Mouse (Mus musculus) limb, embryonic 11.5 days (tissue): ENCODE data around the gene Lipn. TPM values are rescaled to one million over a fixed set of nuclear protein-coding genes. Genes with fewer than 3 reads are reported as not detected.

ENCODE experiments used
- ATAC-seq: fragments of 200-750 bp; cut with Nextera tagmentation; 2 replicates; pipeline ENCODE4 v1.8.0; 2017; ENCODE audit warnings: low read depth; ENCODE audit not compliant: insufficient number of reproducible peaks, low FRiP score, low TSS enrichment
- DNase-seq: peaks from one replicate; pipeline ENCODE4 v3.0.0-alpha.2; 2015; ENCODE audit warnings: low spot score
- H3K27ac ChIP-seq: fragments of 300-500 bp; sonication (generic); replicated peaks from 2 replicates; pipeline ENCODE4 v1.5.1; 2014; ENCODE audit warnings: low read depth, mild to moderate bottlenecking, low read length
- H3K27me3 ChIP-seq: fragments of 300-500 bp; sonication (generic); 2 replicates; pipeline ENCODE4 v1.6.1; 2014; ENCODE audit warnings: mild to moderate bottlenecking, low read length, mixed read lengths; ENCODE audit not compliant: control insufficient read depth, insufficient read depth
- H3K36me3 ChIP-seq: fragments of 300-500 bp; sonication (generic); 2 replicates; pipeline ENCODE4 v1.6.1; 2014; ENCODE audit warnings: mild to moderate bottlenecking, low read length, moderate library complexity, mixed read lengths; ENCODE audit not compliant: control insufficient read depth, insufficient read depth
- H3K4me1 ChIP-seq: fragments of 300-500 bp; sonication (generic); 2 replicates; pipeline ENCODE4 v1.6.1; 2014; ENCODE audit warnings: low read length, mixed read lengths; ENCODE audit not compliant: control insufficient read depth, insufficient read depth
- H3K4me2 ChIP-seq: fragments of 300-500 bp; sonication (generic); 2 replicates; pipeline ENCODE4 v1.6.1; 2014; ENCODE audit warnings: low read depth, mild to moderate bottlenecking, moderate library complexity; ENCODE audit not compliant: severe bottlenecking
- H3K4me3 ChIP-seq: fragments of 300-500 bp; sonication (generic); 2 replicates; pipeline ENCODE4 v1.5.1; 2014; ENCODE audit warnings: low read depth, low read length
- H3K9ac ChIP-seq: fragments of 300-500 bp; sonication (generic); 2 replicates; pipeline ENCODE4 v1.6.1; 2014; ENCODE audit warnings: mild to moderate bottlenecking, low read length
- H3K9me3 ChIP-seq: fragments of 300-500 bp; sonication (generic); 2 replicates; pipeline ENCODE4 v1.6.1; 2016; ENCODE audit warnings: low read length; ENCODE audit not compliant: control insufficient read depth
- WGBS: fragments of 180-500 bp; shearing (Covaris S2); extraction: QIAGEN DNeasy Blood & Tissue Kit; methylation state at CpG from one replicate; pipeline ENCODE4 v1.1.7; 2014; 5-methylcytosine and 5-hydroxymethylcytosine counted together
- microRNA-seq: library from miRNA; unstranded; fragments of <30 nt; microRNA quantifications from one replicate; pipeline ENCODE4, GENCODE M21; 2016
- polyA plus RNA-seq: library from polyadenylated mRNA; unstranded; fragments of >200 nt; fragmentation: Nextera tagmentation; extraction: Ambion mirVana; gene quantifications from 2 replicates; pipeline ENCODE4 v1.2.1, GENCODE M21; 2014

The Lipn gene
- polyA plus RNA-seq, 1 experiment from 2014 or later, result not detected

GRCm38 (mm10) chr19:34119102-34119501, 51.9 kb downstream of the Lipn start:
- Histone ChIP-seq H3K27me3 (no peaks in the 10 kb centered on the region), H3K9ac (no peak overlapping the region), H3K4me1 (no peaks in the 10 kb centered on the region), H3K4me3 (no peak overlapping the region), H3K36me3 (no peaks in the 10 kb centered on the region), H3K4me2 (no peak overlapping the region), H3K27ac (no peak overlapping the region), H3K9me3 (no peaks in the 10 kb centered on the region)
- 81% methylated on average over 1 of the region's 1 CpGs for WGBS
- DNase-seq (no peak), ATAC-seq (no peak)

- no peaks in the 10 kb centered on the region for H3K36me3 ChIP-seq
- H3K27me3 ChIP-seq, result no peaks in the 10 kb centered on the region
- H3K9ac ChIP-seq, result no peak overlapping the region
- ATAC-seq (no peak), DNase-seq (no peak)
- H3K4me3 ChIP-seq, result no peak overlapping the region
- no peak overlapping the region for H3K27ac ChIP-seq
- WGBS, result 71% methylated on average over 4 of the region's 4 CpGs
- H3K4me1 ChIP-seq, result no peaks in the 10 kb centered on the region
- H3K9me3 ChIP-seq, result no peaks in the 10 kb centered on the region
- no peak overlapping the region for H3K4me2 ChIP-seq
These were observed 52.5 kb downstream of the Lipn start for GRCm38 (mm10) chr19:34119653-34120052.

DNA sequence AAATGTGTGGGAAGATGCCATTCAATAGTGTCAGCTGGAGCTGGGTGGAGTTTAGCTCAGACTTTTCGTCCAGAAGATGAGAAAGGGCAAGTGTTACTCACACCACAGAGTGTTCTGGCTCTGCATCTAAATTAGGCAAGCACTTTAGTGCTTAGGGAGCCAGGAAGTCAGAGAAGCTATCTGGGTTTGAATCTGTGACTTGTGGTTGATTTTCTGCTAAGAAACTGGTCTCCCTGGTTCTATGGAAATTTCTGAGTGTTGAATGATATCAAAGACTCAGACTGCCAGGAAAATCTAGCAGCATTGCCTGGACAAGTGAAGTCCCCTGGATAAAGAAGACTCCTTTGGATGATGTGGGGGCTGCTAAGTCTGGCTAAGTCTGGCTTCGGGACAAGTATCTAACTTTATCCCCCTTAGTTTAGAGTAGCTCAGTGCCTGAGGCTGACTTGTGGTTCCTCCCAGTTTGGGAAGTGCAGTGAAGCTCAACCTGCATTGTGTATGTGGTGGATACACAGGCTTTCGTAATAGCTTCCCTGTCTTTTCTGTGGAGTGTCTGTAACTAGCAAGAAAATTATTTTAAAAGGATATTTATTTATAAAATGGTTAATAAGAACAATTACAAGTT, 53.1 kb downstream of the Lipn start:
- H3K9me3 ChIP-seq, result no peaks in the 10 kb centered on the region
- H3K4me3 ChIP-seq, result no peak overlapping the region
- no peak overlapping the region for H3K4me2 ChIP-seq
- H3K27me3 ChIP-seq, result no peaks in the 10 kb centered on the region
- 75% methylated on average over 3 of the region's 3 CpGs for WGBS
- no peak overlapping the region for H3K9ac ChIP-seq
- DNase-seq (no peak), ATAC-seq (no peak)
- no peak overlapping the region for H3K27ac ChIP-seq
- no peaks in the 10 kb centered on the region for H3K4me1 ChIP-seq
- no peaks in the 10 kb centered on the region for H3K36me3 ChIP-seq

Small RNA genes within 50 kb of the gene (microRNA-seq; reads per million reads assigned to microRNA genes)
- not detected for gene Gm23334

Other genes starting within 250 kb of the Lipn start
- not detected in 2 replicates for gene Lipf, start 106.2 kb upstream of the Lipn start, polyA plus RNA-seq
- not detected in 2 replicates for gene Lipk, start 59.1 kb upstream of the Lipn start, polyA plus RNA-seq
- gene Lipm, start 33.6 kb downstream of the Lipn start, polyA plus RNA-seq, result not detected in 2 replicates
- gene Ankrd22, start 98.7 kb downstream of the Lipn start, polyA plus RNA-seq, result 0.16 TPM in 1 of 2 replicates, not detected in the other
- gene Stambpl1, start 124.9 kb downstream of the Lipn start, polyA plus RNA-seq, result 11.9 and 12.0 TPM in 2 replicates
- gene Acta2, start 188.2 kb downstream of the Lipn start, polyA plus RNA-seq, result 43.5 and 48.5 TPM in 2 replicates
- 0.44 and 0.72 TPM in 2 replicates for gene Fas, start 223.3 kb downstream of the Lipn start, polyA plus RNA-seq